Mouse (Mus musculus): ENCODE data around the gene Cd47.

DNA sequence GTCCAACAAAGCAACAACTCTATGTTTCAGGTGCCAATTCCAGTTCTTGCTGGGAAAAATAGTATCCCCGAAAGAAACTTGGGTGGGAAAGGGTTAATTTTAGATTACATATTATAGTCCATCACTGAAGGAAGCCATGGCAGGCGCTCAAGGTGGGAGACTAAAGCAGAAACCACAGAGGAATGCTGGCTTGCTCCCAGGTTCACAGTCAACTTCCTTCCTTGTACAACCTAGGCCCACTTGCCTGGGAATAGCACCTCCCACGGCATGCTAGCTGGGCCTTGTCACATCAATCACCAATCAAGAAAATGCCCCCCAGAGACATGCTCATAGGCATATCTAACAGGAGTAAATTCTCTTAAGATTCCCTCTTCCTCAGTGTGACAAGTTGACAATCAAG lies 32.0 kb downstream of the Cd47 start:
- TF ChIP-seq CTCF (IDR thresholded peaks at IDR 0.05; ENCODE audit: low read depth) (no peak), EP300 (optimal IDR thresholded peaks at IDR 0.05) (no peak)

Data from stomach, postnatal 0 days (tissue).